Mouse (Mus musculus) midbrain, embryonic 13.5 days (tissue): Measurements from ENCODE around the gene Olfr342. TPM values are rescaled to one million over a fixed set of nuclear protein-coding genes. Genes with fewer than 3 reads are reported as not detected.

Source experiments
- ATAC-seq: fragments of 200-750 bp; cut with Nextera tagmentation; 2 replicates; pipeline ENCODE4 v1.8.0; 2017; ENCODE audit warnings: mild to moderate bottlenecking, moderate TSS enrichment, moderate library complexity
- H3K27ac ChIP-seq: fragments of 300-500 bp; sonication (generic); 2 replicates; pipeline ENCODE4 v1.5.1; 2015; ENCODE audit warnings: inconsistent platforms, mild to moderate bottlenecking, moderate library complexity
- H3K27me3 ChIP-seq: fragments of 300-500 bp; sonication (generic); 2 replicates; pipeline ENCODE4 v1.6.1; 2015; ENCODE audit warnings: mild to moderate bottlenecking, inconsistent platforms
- H3K36me3 ChIP-seq: fragments of 300-500 bp; sonication (generic); 2 replicates; pipeline ENCODE4 v1.6.1; 2015; ENCODE audit warnings: mild to moderate bottlenecking, inconsistent platforms
- H3K4me1 ChIP-seq: fragments of 300-500 bp; sonication (generic); replicated peaks from 2 replicates; pipeline ENCODE4 v1.6.1; 2015; ENCODE audit warnings: inconsistent platforms
- H3K4me2 ChIP-seq: fragments of 300-500 bp; sonication (generic); replicated peaks from 2 replicates; pipeline ENCODE4 v1.6.1; 2015; ENCODE audit warnings: moderate library complexity, mild to moderate bottlenecking, inconsistent platforms
- H3K4me3 ChIP-seq: fragments of 300-500 bp; sonication (generic); replicated peaks from 2 replicates; pipeline ENCODE4 v1.5.1; 2015; ENCODE audit warnings: mild to moderate bottlenecking, inconsistent platforms
- H3K9ac ChIP-seq: fragments of 300-500 bp; sonication (generic); replicated peaks from 2 replicates; pipeline ENCODE4 v1.6.1; 2015; ENCODE audit warnings: mild to moderate bottlenecking, inconsistent platforms
- H3K9me3 ChIP-seq: fragments of 300-500 bp; sonication (generic); 2 replicates; pipeline ENCODE4 v1.6.1; 2016; ENCODE audit warnings: mild to moderate bottlenecking, inconsistent platforms
- WGBS: fragments of 180-500 bp; shearing (Covaris S2); methylation state at CpG from one replicate; pipeline ENCODE4 v1.1.7; 2015; 5-methylcytosine and 5-hydroxymethylcytosine counted together
- polyA plus RNA-seq: library from polyadenylated mRNA; unstranded; fragments of >200 nt; fragmentation: Nextera tagmentation; extraction: Ambion mirVana; gene quantifications from 2 replicates; pipeline ENCODE4 v1.2.1, GENCODE M21; 2015

Gene Olfr342
- polyA plus RNA-seq: not detected in 2 replicates

GRCm38 (mm10) chr2:36524698-36525097 lies at the start of gene Olfr342:
TSS of gene Olfr342 (plus strand) at chr2:36524998.
- 75% methylated on average over 3 of the region's 3 CpGs for WGBS
- H3K4me3 ChIP-seq: no peak within 1 kb of the TSS
- peaks cover 16% of the 10 kb centered on the region for H3K9me3 ChIP-seq
- no peaks in the 10 kb centered on the region for H3K4me1 ChIP-seq
- no peak within 1 kb of the TSS for H3K9ac ChIP-seq
- H3K4me2 ChIP-seq: no peak within 1 kb of the TSS
- no peaks in the 10 kb centered on the region for H3K36me3 ChIP-seq
- ATAC-seq: no peak
- no peak within 1 kb of the TSS for H3K27ac ChIP-seq
- no peaks in the 10 kb centered on the region for H3K27me3 ChIP-seq

GRCm38 (mm10) chr2:36482368-36482767 lies 42.4 kb upstream of the Olfr342 start, which contains the start of gene Olfr341:
TSS of gene Olfr341 (minus strand) at chr2:36482468.
- Histone ChIP-seq H3K9ac (no peak within 1 kb of the TSS), H3K9me3 (peaks cover 20% of the 10 kb centered on the region), H3K27ac (no peak within 1 kb of the TSS), H3K36me3 (no peaks in the 10 kb centered on the region), H3K4me1 (no peaks in the 10 kb centered on the region), H3K4me3 (no peak within 1 kb of the TSS), H3K4me2 (no peak within 1 kb of the TSS), H3K27me3 (no peaks in the 10 kb centered on the region)
- no peak for ATAC-seq

GRCm38 (mm10) chr2:36565156-36565555 lies 40.4 kb downstream of the Olfr342 start:
- Histone ChIP-seq H3K4me1 (no peaks in the 10 kb centered on the region), H3K27me3 (no peaks in the 10 kb centered on the region), H3K4me2 (no peak overlapping the region), H3K9ac (no peak overlapping the region), H3K4me3 (no peak overlapping the region), H3K9me3 (peaks cover 18% of the 10 kb centered on the region), H3K27ac (no peak overlapping the region), H3K36me3 (no peaks in the 10 kb centered on the region)
- ATAC-seq: no peak

- Histone ChIP-seq H3K9me3 (peaks cover 7% of the 10 kb centered on the region), H3K27ac (no peak within 1 kb of the TSS), H3K4me3 (no peak within 1 kb of the TSS), H3K4me2 (no peak within 1 kb of the TSS), H3K27me3 (no peaks in the 10 kb centered on the region), H3K4me1 (no peaks in the 10 kb centered on the region), H3K9ac (no peak within 1 kb of the TSS), H3K36me3 (no peaks in the 10 kb centered on the region)
- no peak for ATAC-seq
- 95% methylated on average over 1 of the region's 1 CpGs for WGBS
Observed at GRCm38 (mm10) chr2:36566362-36566761, 41.6 kb downstream of the Olfr342 start, which contains the start of gene Olfr344. TSS of gene Olfr344 (plus strand) at chr2:36566662.

- H3K4me1 ChIP-seq: no peaks in the 10 kb centered on the region
- H3K4me3 ChIP-seq: no peak overlapping the region
- peaks cover 6% of the 10 kb centered on the region; the same call in 1 of the 2 replicates for H3K9me3 ChIP-seq
- H3K9ac ChIP-seq: no peak overlapping the region
- no peak overlapping the region for H3K27ac ChIP-seq
- H3K36me3 ChIP-seq: no peaks in the 10 kb centered on the region
- H3K27me3 ChIP-seq: no peaks in the 10 kb centered on the region
- no peak overlapping the region for H3K4me2 ChIP-seq
- ATAC-seq: no peak
Observed at GRCm38 (mm10) chr2:36567022-36567421, 42.2 kb downstream of the Olfr342 start.

GRCm38 (mm10) chr2:36567845-36568244 lies 43.0 kb downstream of the Olfr342 start:
- Histone ChIP-seq H3K27ac (no peak overlapping the region), H3K27me3 (no peaks in the 10 kb centered on the region), H3K36me3 (no peaks in the 10 kb centered on the region), H3K4me1 (no peaks in the 10 kb centered on the region), H3K9ac (no peak overlapping the region), H3K4me2 (no peak overlapping the region), H3K4me3 (no peak overlapping the region), H3K9me3 (peaks cover 6% of the 10 kb centered on the region; the same call in 1 of the 2 replicates)
- WGBS: 94% methylated on average over 3 of the region's 3 CpGs
- ATAC-seq: no peak

Other genes starting within 250 kb of the Olfr342 start
- not detected in 2 replicates for gene Olfr338, start 151.5 kb upstream of the Olfr342 start, polyA plus RNA-seq
- gene Olfr339, start 106.1 kb upstream of the Olfr342 start, polyA plus RNA-seq: not detected in 2 replicates
- not detected in 2 replicates for gene Olfr340, start 72.4 kb upstream of the Olfr342 start, polyA plus RNA-seq
- not detected in 2 replicates for gene Olfr341, start 42.5 kb upstream of the Olfr342 start, polyA plus RNA-seq
- not detected in 2 replicates for gene Olfr344, start 41.7 kb downstream of the Olfr342 start, polyA plus RNA-seq
- gene Olfr345, start 115.0 kb downstream of the Olfr342 start, polyA plus RNA-seq: not detected in 2 replicates
- gene Olfr346, start 160.8 kb downstream of the Olfr342 start, polyA plus RNA-seq: not detected in 2 replicates
- not detected in 2 replicates for gene Olfr347, start 206.9 kb downstream of the Olfr342 start, polyA plus RNA-seq